Mouse (Mus musculus) T-cell, adult 2 months (primary cell): ENCODE data around the gene Dbndd1.
"Not testable (repeated sequence)": the region's sequence is repeated elsewhere in the genome, so short reads cannot be mapped to it uniquely, and the experiment has no call there.

Source experiments
- DNase-seq: peaks from one replicate; pipeline ENCODE4 v3.0.0; 2022; ENCODE audit warnings: low spot score

Gene Dbndd1

DNA sequence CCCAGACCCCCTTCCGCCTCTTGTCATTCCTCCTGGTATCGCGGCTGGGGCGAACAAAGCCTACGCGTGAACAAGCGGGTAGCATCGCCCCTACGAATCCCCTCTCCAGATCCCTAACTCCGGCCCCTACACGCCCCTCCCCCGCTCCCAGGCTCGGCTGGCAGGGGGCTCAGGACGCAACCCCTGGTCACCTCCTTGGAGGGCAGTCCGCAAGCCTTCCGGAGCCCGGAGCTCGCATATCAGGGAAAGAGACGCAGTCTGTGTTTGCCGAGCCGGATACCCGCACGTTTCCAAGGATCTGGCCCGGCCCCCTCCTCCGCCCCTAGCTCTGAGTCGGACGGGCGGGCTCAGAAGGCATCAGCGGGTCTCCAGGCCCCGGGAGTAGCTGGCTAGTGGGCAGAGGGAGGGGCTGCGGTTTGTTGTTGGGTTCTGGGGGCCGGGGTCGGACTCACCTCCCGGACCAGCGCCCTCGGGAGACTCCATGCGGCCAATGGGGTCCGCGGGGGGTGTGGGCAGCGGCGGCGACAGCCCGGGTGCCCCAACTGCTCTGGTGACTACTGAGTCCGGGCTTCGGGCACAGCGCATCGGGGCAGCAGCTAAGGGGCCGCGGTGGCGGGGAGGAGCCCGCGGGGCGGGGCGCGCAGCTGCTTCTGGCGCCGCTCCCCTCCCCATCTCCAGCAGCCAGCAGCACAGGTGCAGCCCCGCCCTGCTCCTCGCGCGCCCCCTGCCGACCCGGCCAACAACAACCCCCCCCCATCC lies at the start of gene Dbndd1:
Dbndd1 (minus strand) TSS at position 683 of the 759 bp plus-strand sequence.
- peak; percentile 26 for DNase-seq

GRCm38 (mm10) chr8:123564221-123564620 lies 49.0 kb upstream of the Dbndd1 start:
- DNase-seq = not testable (repeated sequence)

GRCm38 (mm10) chr8:123537641-123538040 lies 22.4 kb upstream of the Dbndd1 start:
- peak; percentile 37 for DNase-seq

DNA sequence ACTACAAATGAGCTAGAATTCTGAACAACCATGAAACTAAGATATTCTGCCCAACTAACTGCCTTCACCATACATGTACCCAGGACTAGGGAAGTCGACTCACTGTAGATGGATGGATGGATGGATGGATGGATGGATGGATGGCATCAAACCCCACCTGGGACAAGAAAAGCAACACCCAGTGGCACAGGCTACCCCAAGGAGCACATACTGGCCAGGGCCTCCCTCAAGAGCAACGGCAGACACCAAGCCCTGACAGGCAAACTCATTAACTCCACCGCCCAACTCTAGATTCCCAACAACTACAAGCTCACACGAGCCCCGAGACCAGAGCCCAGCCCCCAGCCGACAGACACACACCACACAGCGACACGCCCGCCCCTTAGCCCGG lies 21.7 kb upstream of the Dbndd1 start:
- no peak for DNase-seq

GRCm38 (mm10) chr8:123536242-123536989 lies 21.2 kb upstream of the Dbndd1 start:
- DNase-seq = no peak

DNA sequence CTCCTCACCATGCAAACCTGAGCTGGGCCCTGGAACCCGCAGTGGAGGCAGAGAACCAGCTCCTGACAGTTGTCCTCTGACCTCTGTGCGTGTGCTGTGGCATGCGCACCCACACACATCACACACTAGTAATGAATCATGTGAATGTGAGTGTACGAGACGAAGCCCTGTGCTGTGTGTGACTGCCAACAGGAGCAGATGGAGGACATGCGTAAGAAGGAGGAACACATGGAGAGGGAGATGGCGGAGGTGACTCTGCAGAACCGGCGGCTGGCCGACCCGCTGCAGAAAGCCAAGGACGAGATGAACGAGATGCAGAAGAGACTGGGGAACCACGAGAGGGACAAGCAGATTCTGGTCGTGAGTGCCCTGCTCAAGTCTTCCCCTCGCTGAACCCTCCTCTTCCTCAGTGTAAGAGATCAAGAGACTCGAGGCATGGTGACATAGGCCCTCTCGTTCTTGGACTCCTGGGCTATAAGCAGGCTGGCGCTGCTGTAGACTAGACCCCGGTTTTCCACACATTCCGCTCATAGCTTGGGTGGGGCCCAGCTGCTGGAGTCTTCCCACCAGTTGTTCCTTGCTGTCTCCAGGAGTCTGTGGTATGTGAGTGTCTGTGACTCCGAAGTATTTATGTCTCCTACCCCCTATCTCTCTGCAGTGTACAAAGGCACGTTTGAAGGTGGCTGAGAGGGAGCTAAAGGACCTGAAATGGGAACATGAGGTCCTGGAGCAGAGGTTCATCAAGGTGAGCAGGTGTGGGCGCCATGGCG lies 12.6 kb upstream of the Dbndd1 start:
- no peak for DNase-seq

- DNase-seq = not testable (repeated sequence)
Measured at GRCm38 (mm10) chr8:123520048-123520447, 4.8 kb upstream of the Dbndd1 start.

DNA sequence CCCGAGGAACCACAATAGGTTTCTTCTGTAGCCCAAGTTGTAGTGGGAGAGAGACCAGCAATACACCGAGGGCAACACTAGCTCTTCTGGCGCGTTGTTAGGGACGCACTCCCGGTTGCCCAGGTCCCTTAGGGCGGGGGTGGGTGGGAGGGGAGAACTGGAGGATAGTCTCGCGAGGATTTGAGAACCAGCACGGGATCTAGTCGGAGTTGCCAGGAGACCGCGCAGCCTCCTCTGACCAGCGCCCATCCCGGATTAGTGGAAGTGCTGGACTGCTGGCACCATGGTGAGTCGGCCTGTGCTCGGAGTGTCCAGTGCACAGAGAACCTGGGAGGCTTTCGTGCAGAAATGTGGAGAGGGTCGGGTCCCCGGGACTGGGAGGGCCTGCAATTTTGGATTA lies 3.4 kb upstream of the Dbndd1 start, which contains the start of gene Gas8:
Gas8 (plus strand) TSS at position 168 of the 400 bp plus-strand sequence.
- DNase-seq = peak; percentile 77

GRCm38 (mm10) chr8:123518172-123518571 lies 2.9 kb upstream of the Dbndd1 start:
- no peak for DNase-seq

- DNase-seq = no peak
Measured at GRCm38 (mm10) chr8:123516596-123516995, 1.3 kb upstream of the Dbndd1 start.

- no peak for DNase-seq
Measured at GRCm38 (mm10) chr8:123515540-123515897, 256 bp upstream of the Dbndd1 start.

- DNase-seq = no peak
Measured at GRCm38 (mm10) chr8:123514136-123514535, 1.1 kb downstream of the Dbndd1 start.

DNA sequence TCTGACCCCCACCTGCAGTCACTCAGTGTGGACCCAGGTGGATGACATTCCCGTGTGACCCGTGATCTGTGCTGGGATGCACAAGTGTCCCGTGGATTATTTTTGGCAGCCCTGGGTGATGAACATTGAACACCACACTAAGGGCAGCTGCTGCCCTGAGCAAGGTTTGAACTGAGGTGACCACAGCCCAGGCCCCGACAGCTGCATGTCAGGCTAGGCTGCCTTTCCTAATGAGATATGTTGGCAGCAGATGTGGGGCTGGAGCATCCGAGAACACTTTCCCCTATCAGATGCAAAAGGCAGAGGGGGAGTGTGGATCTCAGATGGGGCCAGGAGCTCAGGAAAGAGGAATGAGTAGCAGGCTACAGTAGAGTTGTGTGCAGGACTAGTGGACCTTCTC lies 4.4 kb downstream of the Dbndd1 start:
- no peak for DNase-seq

- DNase-seq = no peak
Measured at GRCm38 (mm10) chr8:123507153-123507552, 8.1 kb downstream of the Dbndd1 start.

DNA sequence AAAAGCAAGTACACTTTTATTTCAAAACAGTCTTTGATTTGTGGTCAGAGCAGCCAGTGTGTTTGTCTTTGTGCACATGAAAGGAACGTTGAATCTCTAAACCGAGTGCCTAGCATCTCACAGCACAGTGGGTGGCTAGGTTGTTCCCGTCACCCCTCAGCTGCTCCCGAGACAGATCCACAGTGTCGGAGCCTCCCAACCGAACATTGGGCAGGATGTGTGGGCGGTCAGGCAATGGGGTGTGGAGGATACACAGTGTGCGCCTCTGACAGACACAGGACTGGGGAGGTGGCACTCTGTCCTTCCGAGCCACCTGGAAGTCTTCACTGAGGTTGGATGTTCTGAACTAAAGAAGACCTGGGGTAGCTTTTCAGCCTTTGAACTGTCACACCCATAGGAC lies 9.6 kb downstream of the Dbndd1 start:
- DNase-seq = no peak

DNA sequence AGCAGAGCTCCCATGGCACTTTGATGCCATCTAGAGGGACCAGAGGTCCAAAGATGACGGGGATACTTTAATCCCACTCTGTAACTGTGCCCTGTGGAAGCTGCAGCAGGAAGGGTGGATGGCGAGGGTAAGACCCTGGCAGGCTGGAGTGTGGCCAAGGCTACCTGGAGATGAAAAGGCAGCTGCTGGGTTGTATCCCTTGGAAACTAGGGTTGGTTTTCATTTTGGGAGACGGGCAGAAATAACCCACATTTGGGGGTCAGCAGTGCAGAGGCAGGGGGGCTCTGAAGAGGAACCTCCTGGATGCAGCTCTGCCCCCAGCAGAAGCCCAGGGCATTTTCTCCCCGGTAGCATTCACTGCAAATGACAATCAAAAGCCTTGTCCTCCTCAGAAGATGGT lies 10.0 kb downstream of the Dbndd1 start:
- no peak for DNase-seq

DNA sequence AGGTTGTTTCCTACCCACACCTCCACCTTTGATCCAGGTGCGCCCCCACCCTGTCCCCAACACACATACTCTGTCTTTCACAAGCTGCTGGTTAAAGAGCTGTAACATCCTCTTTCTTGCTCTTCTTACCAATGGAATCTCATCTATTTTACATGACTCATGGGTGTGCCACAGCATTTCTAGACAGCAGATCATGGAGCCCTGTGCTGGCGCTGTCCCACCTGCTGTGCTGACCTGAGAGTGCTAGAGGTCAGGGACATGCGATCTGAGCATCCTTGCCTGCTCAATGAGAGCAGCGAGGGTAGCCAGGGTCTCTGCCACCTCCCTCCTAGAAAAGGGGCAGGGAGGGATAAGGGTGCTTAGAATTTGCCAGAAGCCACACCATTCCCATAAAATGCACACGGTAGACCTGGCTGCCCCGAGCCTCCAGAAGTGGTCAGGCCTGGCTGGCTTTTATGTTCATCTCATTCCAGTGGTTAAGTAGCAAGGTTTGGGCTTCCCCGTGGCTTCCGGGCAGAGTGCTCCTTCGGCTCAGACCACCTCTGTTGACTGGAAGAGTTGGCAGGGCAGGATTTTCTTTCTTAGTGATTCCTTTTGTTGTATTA lies 10.6 kb downstream of the Dbndd1 start:
- DNase-seq = no peak

DNA sequence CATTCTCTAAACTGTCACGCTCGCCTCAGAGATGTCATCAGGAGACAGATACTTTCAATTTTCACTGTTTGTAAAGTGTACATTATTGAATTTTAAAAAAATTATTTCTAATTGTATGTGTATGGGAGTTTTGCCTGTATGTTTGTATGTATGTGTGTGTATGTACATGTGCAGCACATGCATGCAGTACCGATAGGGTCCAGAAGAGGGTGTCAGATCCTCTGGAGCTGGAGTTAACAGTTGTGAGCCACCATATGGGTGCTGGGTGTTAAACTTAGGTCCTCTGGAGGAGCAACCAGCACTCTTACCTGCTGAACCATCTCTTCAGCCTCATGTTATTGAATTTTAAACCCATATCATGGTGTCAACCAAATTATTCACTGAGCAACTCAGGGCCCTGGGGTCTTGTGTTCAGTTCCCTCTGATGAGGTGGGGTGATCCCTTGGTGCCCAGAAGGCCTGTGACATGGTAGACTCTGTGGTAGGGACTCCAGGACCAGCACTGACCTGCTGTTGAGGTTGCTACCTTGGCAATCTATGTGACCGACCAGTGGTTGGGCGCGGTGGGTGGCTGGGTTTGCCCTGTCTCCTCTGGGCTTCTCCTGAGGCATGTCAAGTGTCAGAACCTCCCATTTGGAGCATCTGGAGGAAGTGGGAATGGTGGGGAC lies 11.3 kb downstream of the Dbndd1 start:
- DNase-seq = no peak

DNA sequence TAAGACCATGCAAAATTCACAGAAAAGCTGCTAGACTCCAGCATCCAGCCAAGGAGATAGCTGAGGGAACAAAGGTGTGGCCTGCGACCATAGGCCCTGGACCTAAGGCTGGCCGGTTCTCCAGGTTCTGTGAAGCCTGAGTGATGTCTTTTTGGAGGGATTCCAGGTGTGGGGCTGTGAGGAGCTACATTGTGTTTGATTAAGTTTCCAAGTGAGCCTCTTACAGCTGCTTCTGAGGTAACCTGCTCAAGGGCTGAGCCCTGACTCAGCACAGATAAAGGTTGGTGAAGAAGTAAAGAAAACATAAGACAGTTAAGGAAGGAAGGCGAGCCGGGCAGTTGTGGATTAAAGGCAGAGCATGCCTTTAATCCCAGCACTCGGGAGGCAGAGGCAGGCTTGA lies 13.1 kb downstream of the Dbndd1 start:
- no peak for DNase-seq

GRCm38 (mm10) chr8:123499556-123499955 lies 15.7 kb downstream of the Dbndd1 start:
- DNase-seq = no peak

- DNase-seq = no peak
Measured at GRCm38 (mm10) chr8:123498963-123499362, 16.3 kb downstream of the Dbndd1 start.

- no peak for DNase-seq
Measured at GRCm38 (mm10) chr8:123497699-123498098, 17.6 kb downstream of the Dbndd1 start.
